ENCODE assay signal across 11 mouse cellular contexts in the genomic region with DNA sequence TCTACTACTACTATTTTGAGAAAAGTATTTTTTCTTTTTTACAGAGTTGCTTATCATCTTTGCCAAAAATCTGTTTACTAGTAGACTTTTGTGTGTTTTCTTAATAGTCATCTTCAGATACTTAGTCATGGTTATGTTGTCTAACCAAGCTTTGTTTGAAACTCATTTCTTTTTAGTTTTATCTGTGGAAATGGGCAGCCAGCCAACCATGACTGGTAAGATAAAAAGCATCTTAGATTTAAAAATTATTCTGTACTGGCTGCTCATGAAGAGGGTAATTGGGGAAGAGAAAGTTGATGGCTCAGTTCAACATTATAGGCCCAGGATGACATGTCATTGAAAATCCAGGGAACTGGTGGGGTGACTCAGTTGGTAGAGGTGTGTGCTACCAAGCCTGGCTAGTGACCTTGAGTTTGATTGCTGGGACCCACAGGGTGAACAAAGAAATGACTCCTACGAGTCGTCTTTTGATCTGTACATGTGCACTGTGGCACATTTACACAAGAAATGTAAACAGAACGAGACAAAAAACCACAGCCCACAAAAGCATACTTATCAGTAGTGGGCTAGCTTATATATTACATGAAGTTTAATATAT. TPM values are rescaled to one million over a fixed set of nuclear protein-coding genes. Genes with fewer than 3 reads are reported as not detected.
DNase-seq lines count a peak whose midpoint lies in the region; ATAC-seq lines count a peak whose summit lies in the region.
"Had no signal": no experiment of that assay in that cellular context is flagged by ENCODE, and none has a peak within 500 bp of the region (broad histone marks: within the 10 kb centered on the region; RNA-seq: fewer than 3 reads in every experiment).

No protein-coding gene starts in this region.

- ATAC-seq in liver, embryonic 16.5 days (ENCODE audit: low read depth), result peak; percentile 61
- ATAC-seq: forebrain, embryonic 15.5 days had no signal

- intact Hi-C loops in left cerebral cortex, postnatal 14 days (cut with DNase I), result no loop called here

- no peak overlapping the region for H3K9ac ChIP-seq in liver, embryonic 16.5 days (ENCODE audit: low read depth, low read length)
- H3K9ac ChIP-seq: forebrain, embryonic 15.5 days had no signal

- no peaks in the 10 kb centered on the region for H3K9me3 ChIP-seq in liver, embryonic 16.5 days (replicated peaks; ENCODE audit: control insufficient read depth, low read length)
- no peaks in the 10 kb centered on the region for H3K9me3 ChIP-seq in embryonic facial prominence, embryonic 10.5 days
- H3K9me3 ChIP-seq: forebrain, embryonic 15.5 days had no signal

- H3K4me2 ChIP-seq in liver, embryonic 16.5 days (ENCODE audit: low read depth, low read length), result no peak overlapping the region
- H3K4me2 ChIP-seq: forebrain, embryonic 15.5 days had no signal

- H3K4me3 ChIP-seq in liver, embryonic 16.5 days (ENCODE audit: low read depth, low read length), result no peak overlapping the region
- no peak overlapping the region for H3K4me3 ChIP-seq in embryonic facial prominence, embryonic 10.5 days
- H3K4me3 ChIP-seq: forebrain, embryonic 15.5 days had no signal

- DNase-seq in cerebellum, postnatal 14 days, result peak; percentile 14 to 22
- DNase-seq in cerebellum, adult 11-12 months, result no peak
- DNase-seq in 3T3-L1 (ENCODE audit: low read depth, low spot score) (peak; percentile 48), NIH3T3 (ENCODE audit: low read depth) (peak; percentile 32)
- DNase-seq in left cerebral cortex, postnatal 14 days (ENCODE audit: low spot score in 2 of 2), result no peak
- no peak for DNase-seq in layer of hippocampus, adult 8-10 months (ENCODE audit: low spot score in 2 of 2)
- no peak for DNase-seq in embryonic facial prominence, embryonic 10.5 days (ENCODE audit: low spot score)
- DNase-seq: heart, postnatal 14 days; kidney, postnatal 14 days had no signal

- no peak overlapping the region for H3K27ac ChIP-seq in liver, embryonic 16.5 days (ENCODE audit: low read length)
- H3K27ac ChIP-seq in embryonic facial prominence, embryonic 10.5 days (replicated peaks), result no peak overlapping the region
- H3K27ac ChIP-seq: forebrain, embryonic 15.5 days had no signal

- no peaks in the 10 kb centered on the region for H3K27me3 ChIP-seq in liver, embryonic 16.5 days (ENCODE audit: control insufficient read depth, insufficient read depth, low read depth, low read length)
- H3K27me3 ChIP-seq in embryonic facial prominence, embryonic 10.5 days (replicated peaks; ENCODE audit: low read depth, poor library complexity, severe bottlenecking), result no peaks in the 10 kb centered on the region
- H3K27me3 ChIP-seq: forebrain, embryonic 15.5 days had no signal

- peaks cover 25% of the 10 kb centered on the region for H3K4me1 ChIP-seq in liver, embryonic 16.5 days (ENCODE audit: control insufficient read depth, low read depth, low read length)
- peaks cover 27% of the 10 kb centered on the region for H3K4me1 ChIP-seq in embryonic facial prominence, embryonic 10.5 days

- WGBS in liver, embryonic 16.5 days (ENCODE audit: insufficient replicate concordance), result 6% methylated on average over 3 of the region's 3 CpGs
- WGBS in embryonic facial prominence, embryonic 10.5 days, result 85% methylated on average over 3 of the region's 3 CpGs

- H3K36me3 ChIP-seq in liver, embryonic 16.5 days (ENCODE audit: control insufficient read depth, insufficient read depth), result no peaks in the 10 kb centered on the region
- H3K36me3 ChIP-seq in embryonic facial prominence, embryonic 10.5 days (replicated peaks), result no peaks in the 10 kb centered on the region
- H3K36me3 ChIP-seq: forebrain, embryonic 15.5 days had no signal

RNA-seq across cellular contexts. Expression of gene Rock2, which starts 6.0 kb away (rescaled TPM):
- 4.3 TPM in 2 replicates for polyA plus RNA-seq in liver, embryonic 16.5 days (2015; fragmentation: Nextera tagmentation; extraction: Ambion mirVana)
- total RNA-seq in left cerebral cortex, postnatal 14 days (2021), result 10 to 100 TPM; 91.6 to 95.2 TPM
- 100 to 1,000 TPM; 109 to 143 (median 128) TPM for total RNA-seq in layer of hippocampus, adult 8-10 months (2022)
- polyA plus RNA-seq in embryonic facial prominence, embryonic 10.5 days (2016; fragmentation: Nextera tagmentation; extraction: Ambion mirVana), result 12.7 and 13.1 TPM in 2 replicates

Comparison
In these comparisons a context has a peak if more than half of its experiments do, and no peak if none do; other contexts are left out.
1. DNase-seq: peak in cerebellum, postnatal 14 days (2 of 2), 3T3-L1 (single experiment) and NIH3T3 (single experiment); none in cerebellum, adult 11-12 months (single experiment), left cerebral cortex, postnatal 14 days (0 of 2), layer of hippocampus, adult 8-10 months (0 of 2) and embryonic facial prominence, embryonic 10.5 days (single experiment).